Mouse (Mus musculus) lung, postnatal 0 days (tissue): ENCODE data around the gene Adra2b. TPM values are rescaled to one million over a fixed set of nuclear protein-coding genes. Genes with fewer than 3 reads are reported as not detected.
A peak's percentile ranks its signal among the peaks of the same experiment; 100 is the strongest.

Source experiments
- ATAC-seq: fragments of 200-750 bp; cut with Nextera tagmentation; 2 replicates; pipeline ENCODE4 v1.8.0; 2017; ENCODE audit warnings: moderate library complexity
- DNase-seq: peaks from one replicate; pipeline ENCODE4 v3.0.0-alpha.2; 2016; ENCODE audit warnings: low spot score
- H3K27ac ChIP-seq: fragments of 300-500 bp; sonication (generic); 2 replicates; pipeline ENCODE4 v1.5.1; 2014; ENCODE audit warnings: antibody characterized with exemption, mild to moderate bottlenecking, low read length, mixed read lengths
- H3K27me3 ChIP-seq: fragments of 300-500 bp; sonication (generic); replicated peaks from 2 replicates; pipeline ENCODE4 v1.6.1; 2014; ENCODE audit warnings: low read length, mixed read lengths; ENCODE audit not compliant: insufficient read depth
- H3K36me3 ChIP-seq: fragments of 300-500 bp; sonication (generic); 2 replicates; pipeline ENCODE4 v1.6.1; 2014; ENCODE audit warnings: low read length, mixed read lengths; ENCODE audit not compliant: insufficient read depth
- H3K4me1 ChIP-seq: fragments of 300-500 bp; sonication (generic); 2 replicates; pipeline ENCODE4 v1.6.1; 2014; ENCODE audit warnings: antibody characterized with exemption, low read depth, low read length, mixed read lengths; ENCODE audit not compliant: insufficient read depth
- H3K4me2 ChIP-seq: fragments of 300-500 bp; sonication (generic); replicated peaks from 2 replicates; pipeline ENCODE4 v1.6.1; 2014; ENCODE audit warnings: low read depth, mild to moderate bottlenecking, low read length, moderate library complexity, mixed read lengths
- H3K4me3 ChIP-seq: fragments of 300-500 bp; sonication (generic); 2 replicates; pipeline ENCODE4 v1.5.1; 2014; ENCODE audit warnings: low read depth, low read length
- H3K9ac ChIP-seq: fragments of 300-500 bp; sonication (generic); replicated peaks from 2 replicates; pipeline ENCODE4 v1.6.1; 2014; ENCODE audit warnings: low read depth, mild to moderate bottlenecking
- H3K9me3 ChIP-seq: fragments of 300-500 bp; sonication (generic); 2 replicates; pipeline ENCODE4 v1.6.1; 2016; ENCODE audit warnings: low read length, mixed read lengths
- CTCF ChIP-seq: IDR thresholded peaks from 2 replicates; pipeline ENCODE4 v1.5.1; 2016; ENCODE audit warnings: antibody characterized with exemption, mild to moderate bottlenecking
- EP300 ChIP-seq: IDR thresholded peaks from 2 replicates; pipeline ENCODE4 v1.6.1; 2016; ENCODE audit warnings: antibody characterized with exemption, mild to moderate bottlenecking, control low read depth
- WGBS: fragments of 180-500 bp; shearing (Covaris S2); extraction: QIAGEN DNeasy Blood & Tissue Kit; methylation state at CpG from one replicate; pipeline ENCODE4 v1.1.7; 2014; 5-methylcytosine and 5-hydroxymethylcytosine counted together
- polyA plus RNA-seq: library from polyadenylated mRNA; unstranded; fragments of >200 nt; fragmentation: Nextera tagmentation; extraction: Ambion mirVana; gene quantifications from 2 replicates; pipeline ENCODE4 v1.2.1, GENCODE M21; 2015

Gene Adra2b
- polyA plus RNA-seq, 1 experiment from 2014 or later: 0.30 TPM

DNA sequence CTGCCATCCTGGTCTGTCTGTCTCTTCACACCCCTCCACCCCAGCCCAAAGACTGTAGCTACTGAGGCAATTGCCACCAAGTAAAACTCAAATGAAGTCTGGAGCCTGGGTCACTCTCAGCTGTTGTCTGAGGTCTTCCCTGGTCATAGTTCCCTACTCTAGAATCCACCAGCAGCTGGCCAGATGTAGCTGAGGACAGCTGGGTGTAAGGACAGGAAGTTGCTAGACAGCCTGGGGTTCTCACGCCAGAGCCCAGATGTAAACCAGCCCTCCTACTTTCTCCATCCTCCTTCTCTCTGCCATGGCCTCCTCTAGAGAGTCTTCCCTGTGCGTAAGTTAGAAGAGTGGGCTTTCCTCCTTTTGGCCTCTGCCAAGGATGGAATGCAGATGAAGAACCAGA lies 24.5 kb downstream of the Adra2b start:
- H3K27ac ChIP-seq: no peak overlapping the region
- H3K4me1 ChIP-seq: no peaks in the 10 kb centered on the region

DNA sequence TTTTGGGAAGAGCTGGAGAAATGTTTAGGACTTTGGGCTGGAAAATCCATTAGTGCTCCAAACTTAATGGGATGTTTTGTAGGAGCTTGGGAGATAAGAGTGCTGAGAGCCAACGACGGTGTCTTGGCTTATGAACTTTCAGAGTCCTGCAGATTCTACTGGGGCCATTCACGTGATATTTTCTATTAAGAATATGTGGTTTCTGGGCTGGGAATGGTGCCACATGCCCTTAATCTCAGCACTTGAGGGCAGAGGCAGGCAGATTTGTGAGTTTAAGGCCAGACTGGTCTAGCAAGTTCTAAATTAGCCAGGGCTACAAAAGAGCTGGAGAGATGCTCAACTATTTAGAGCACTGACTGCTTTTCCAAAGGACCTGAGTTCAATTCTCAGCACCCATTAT lies 27.3 kb downstream of the Adra2b start:
- Histone ChIP-seq H3K27me3 (no peaks in the 10 kb centered on the region), H3K4me3 (no peak overlapping the region), H3K9ac (no peak overlapping the region), H3K36me3 (no peaks in the 10 kb centered on the region), H3K27ac (no peak overlapping the region), H3K9me3 (no peaks in the 10 kb centered on the region), H3K4me2 (no peak overlapping the region), H3K4me1 (no peaks in the 10 kb centered on the region)
- 36% methylated on average over 3 of the region's 3 CpGs for WGBS
- DNase-seq: no peak
- no peak for TF ChIP-seq CTCF
- TF ChIP-seq EP300: no peak
- ATAC-seq: no peak

More for the DNA sequence above, 24.5 kb downstream of the Adra2b start:
- ATAC-seq (no peak; the same call in 1 of the 2 replicates), DNase-seq (no peak)
- H3K36me3 ChIP-seq: no peaks in the 10 kb centered on the region
- no peaks in the 10 kb centered on the region for H3K27me3 ChIP-seq
- no peak overlapping the region for H3K4me3 ChIP-seq
- no peak overlapping the region for H3K9ac ChIP-seq
- WGBS: 59% methylated on average over 2 of the region's 2 CpGs
- TF ChIP-seq EP300 (no peak), CTCF (no peak)
- H3K4me2 ChIP-seq: no peak overlapping the region
- H3K9me3 ChIP-seq: no peaks in the 10 kb centered on the region

DNA sequence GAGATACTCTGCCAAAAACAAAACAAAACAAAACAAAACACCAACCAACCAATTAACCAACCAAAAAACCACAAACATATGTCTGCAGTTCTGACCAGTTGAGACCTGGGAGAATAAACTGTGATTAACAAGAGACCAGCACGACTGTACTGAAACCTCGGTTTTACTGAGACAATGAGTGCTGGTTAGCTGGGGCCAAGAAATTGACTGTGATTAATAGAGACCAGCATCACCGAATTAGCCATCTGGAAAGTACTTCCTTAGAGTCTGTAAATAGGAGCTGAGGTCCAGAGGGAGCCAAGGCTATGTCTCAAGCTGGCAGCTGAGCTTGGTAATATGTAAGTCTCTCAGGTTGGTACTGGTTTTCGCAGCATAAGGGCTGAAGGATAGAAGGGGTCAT lies 27.8 kb downstream of the Adra2b start:
- Histone ChIP-seq H3K27me3 (no peaks in the 10 kb centered on the region), H3K9ac (no peak overlapping the region), H3K4me3 (no peak overlapping the region), H3K4me1 (no peaks in the 10 kb centered on the region), H3K4me2 (no peak overlapping the region), H3K36me3 (no peaks in the 10 kb centered on the region), H3K27ac (no peak overlapping the region), H3K9me3 (no peaks in the 10 kb centered on the region)
- no peak for DNase-seq
- TF ChIP-seq CTCF: no peak
- TF ChIP-seq EP300: no peak
- WGBS: 48% methylated on average over 4 of the region's 4 CpGs
- ATAC-seq: no peak

DNA sequence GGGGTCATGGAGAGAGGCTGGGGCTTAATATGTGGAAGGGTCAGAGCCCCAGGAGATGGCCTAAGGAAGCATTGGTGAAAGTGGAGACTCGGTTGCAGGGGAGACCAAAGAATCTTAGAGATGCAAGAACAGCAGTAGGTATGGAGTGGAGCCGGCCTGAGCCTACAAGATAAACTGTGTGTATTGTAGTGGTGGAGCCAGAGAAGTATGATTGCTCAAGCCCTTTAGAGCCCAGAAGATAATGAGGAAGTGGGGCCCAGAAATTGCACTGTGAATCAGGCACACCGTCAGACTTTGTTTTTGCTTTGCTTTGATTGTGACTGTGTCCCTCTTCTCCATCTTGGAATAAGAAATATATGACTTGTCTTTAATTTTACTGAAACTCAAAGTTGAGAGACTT lies 28.3 kb downstream of the Adra2b start:
- TF ChIP-seq EP300: no peak
- TF ChIP-seq CTCF: no peak
- DNase-seq: peak; percentile 8
- 33% methylated on average over 3 of the region's 3 CpGs for WGBS
- ATAC-seq: no peak
- Histone ChIP-seq H3K9me3 (no peaks in the 10 kb centered on the region), H3K4me2 (no peak overlapping the region), H3K27me3 (no peaks in the 10 kb centered on the region), H3K27ac (no peak overlapping the region), H3K4me1 (no peaks in the 10 kb centered on the region), H3K4me3 (no peak overlapping the region), H3K9ac (no peak overlapping the region), H3K36me3 (no peaks in the 10 kb centered on the region)

DNA sequence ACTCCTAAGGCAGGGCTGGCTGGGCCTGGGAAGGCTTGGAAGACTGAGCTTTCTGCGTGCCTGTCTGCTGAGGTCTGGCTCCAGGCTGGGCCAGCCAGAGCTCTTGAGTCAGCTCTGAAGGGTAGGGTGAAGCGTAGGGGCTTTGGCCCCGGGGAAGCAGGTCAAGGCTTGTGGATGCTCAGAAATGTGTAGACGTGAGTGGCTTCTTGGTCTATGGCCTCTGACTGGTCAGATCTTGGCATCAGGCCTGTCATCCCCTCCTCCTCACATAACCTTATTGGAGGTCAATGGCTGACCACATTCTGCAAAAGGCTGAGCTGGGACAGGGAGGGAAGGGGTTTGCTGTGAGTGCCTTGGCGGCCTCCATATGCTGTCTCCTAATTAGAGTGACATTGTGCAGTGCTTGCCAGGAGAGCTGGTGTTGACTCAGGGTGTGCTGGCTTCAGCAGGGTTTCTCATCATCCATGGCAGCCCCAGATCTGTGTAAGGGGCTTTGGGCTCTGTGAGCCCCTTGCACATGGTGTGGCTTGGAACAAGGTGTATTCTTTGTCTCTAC lies 31.7 kb downstream of the Adra2b start:
- TF ChIP-seq EP300: no peak
- TF ChIP-seq CTCF: no peak
- no peaks in the 10 kb centered on the region for H3K9me3 ChIP-seq
- no peaks in the 10 kb centered on the region for H3K36me3 ChIP-seq

DNA sequence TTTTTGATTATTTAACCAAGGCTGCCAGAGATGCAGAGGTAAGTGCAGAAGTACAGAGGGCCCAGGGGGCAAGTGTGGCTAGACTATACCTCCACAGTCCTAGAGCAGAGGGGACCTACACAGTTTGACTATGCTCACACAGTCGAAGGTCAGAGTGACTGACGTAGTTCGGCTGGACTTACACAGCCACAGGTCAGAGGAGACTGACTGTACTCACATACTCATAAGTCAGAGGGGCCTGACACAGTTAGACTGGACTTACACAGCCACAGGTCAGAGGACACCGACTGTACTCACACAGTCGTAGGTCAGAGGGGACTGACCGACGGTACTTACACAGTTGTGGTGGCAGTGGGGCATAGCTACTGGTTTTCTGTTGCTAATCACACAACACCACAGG lies 35.7 kb downstream of the Adra2b start:
- DNase-seq (no peak), ATAC-seq (no peak; the same call in 1 of the 2 replicates)
- H3K4me1 ChIP-seq: no peaks in the 10 kb centered on the region
- H3K4me2 ChIP-seq: no peak overlapping the region
- H3K9ac ChIP-seq: no peak overlapping the region
- no peaks in the 10 kb centered on the region for H3K27me3 ChIP-seq
- WGBS: 55% methylated on average over 7 of the region's 7 CpGs
- TF ChIP-seq CTCF (no peak), EP300 (no peak)
- no peaks in the 10 kb centered on the region for H3K36me3 ChIP-seq
- no peak overlapping the region for H3K4me3 ChIP-seq
- H3K27ac ChIP-seq: no peak overlapping the region
- H3K9me3 ChIP-seq: no peaks in the 10 kb centered on the region

More for the DNA sequence above, 31.7 kb downstream of the Adra2b start:
- Histone ChIP-seq H3K9ac (no peak overlapping the region), H3K4me2 (no peak overlapping the region), H3K27ac (no peak overlapping the region), H3K4me3 (no peak overlapping the region), H3K27me3 (no peaks in the 10 kb centered on the region), H3K4me1 (no peaks in the 10 kb centered on the region)
- WGBS: 78% methylated on average over 5 of the region's 5 CpGs
- DNase-seq (no peak), ATAC-seq (no peak)

DNA sequence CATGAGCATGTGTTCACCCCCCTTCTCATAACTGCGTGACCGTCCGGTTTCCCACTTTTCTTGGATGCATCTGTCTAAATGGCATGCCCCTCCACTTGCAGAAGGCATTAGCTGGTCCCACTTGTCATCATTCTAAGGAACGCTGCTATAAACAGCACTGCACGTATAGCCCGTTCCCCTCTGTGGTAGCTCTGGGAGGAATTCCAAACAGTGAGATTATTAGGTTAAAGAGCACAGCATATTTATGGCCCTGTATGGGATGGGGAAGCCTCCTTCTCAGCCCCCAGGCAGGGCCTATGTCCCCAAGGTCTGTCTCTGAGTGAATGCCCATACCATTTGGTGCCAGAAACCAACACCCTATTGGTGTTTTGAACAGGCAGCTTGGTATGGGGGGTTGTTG lies 48.1 kb downstream of the Adra2b start:
- no peak for TF ChIP-seq EP300
- no peak for TF ChIP-seq CTCF
- DNase-seq: no peak
- 64% methylated on average over 6 of the region's 6 CpGs for WGBS
- Histone ChIP-seq H3K36me3 (no peaks in the 10 kb centered on the region), H3K4me1 (no peaks in the 10 kb centered on the region), H3K9ac (no peak overlapping the region), H3K27ac (no peak overlapping the region), H3K27me3 (no peaks in the 10 kb centered on the region), H3K4me2 (no peak overlapping the region), H3K9me3 (no peaks in the 10 kb centered on the region), H3K4me3 (no peak overlapping the region)
- no peak for ATAC-seq
